Mouse (Mus musculus) frontal cortex, adult (tissue): ENCODE measurements around the gene Olfr298.

Experiments
- ATAC-seq: cut with Nextera tagmentation; 2 replicates; pipeline ENCODE4 v1.9.2; 2017; ENCODE audit warnings: mild to moderate bottlenecking, moderate library complexity, mixed read lengths; ENCODE audit not compliant: low TSS enrichment

Olfr298 gene

DNA sequence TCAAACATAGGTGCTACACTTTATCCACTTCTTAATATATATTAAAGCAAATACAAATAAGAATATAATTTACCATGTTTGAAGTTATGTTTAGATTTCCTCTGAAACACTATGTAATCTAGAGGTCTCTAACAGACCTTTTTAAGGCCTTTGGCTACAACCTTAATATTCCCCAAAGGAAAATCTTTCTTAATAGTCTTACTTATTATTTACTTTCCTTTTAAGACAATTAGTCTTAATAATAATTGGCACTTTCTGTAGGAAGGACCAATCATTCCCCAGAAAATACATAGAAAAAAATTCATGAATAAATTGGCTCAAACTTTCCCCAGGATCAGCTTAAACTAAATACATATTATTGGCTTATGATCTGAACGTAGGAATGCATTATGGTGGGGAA lies at the start of gene Olfr298:
Gene Olfr298 (minus strand): TSS at position 101 of the 400 bp plus-strand sequence.
- no peak for ATAC-seq

DNA sequence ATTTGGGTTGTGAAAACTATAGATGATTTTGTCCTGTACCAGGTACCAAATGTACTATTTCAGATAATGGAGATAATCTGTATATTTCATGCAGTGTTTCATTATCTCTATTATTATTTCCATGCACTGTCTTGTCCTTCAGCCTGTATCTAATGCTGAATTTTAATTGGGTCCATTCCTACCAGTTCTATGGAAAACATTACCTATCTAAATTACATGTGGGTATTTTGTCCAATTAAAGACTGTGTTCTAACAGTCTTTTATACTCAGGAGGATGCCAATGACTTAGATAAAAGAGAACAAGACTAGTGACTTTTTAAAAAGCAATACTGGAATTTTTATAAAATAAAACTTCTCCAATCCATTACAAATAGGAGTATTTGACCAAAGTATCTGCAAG lies 27.4 kb upstream of the Olfr298 start, which contains the start of gene Olfr297:
Gene Olfr297 (plus strand): TSS at position 301 of the 400 bp plus-strand sequence.
- no peak for ATAC-seq

DNA sequence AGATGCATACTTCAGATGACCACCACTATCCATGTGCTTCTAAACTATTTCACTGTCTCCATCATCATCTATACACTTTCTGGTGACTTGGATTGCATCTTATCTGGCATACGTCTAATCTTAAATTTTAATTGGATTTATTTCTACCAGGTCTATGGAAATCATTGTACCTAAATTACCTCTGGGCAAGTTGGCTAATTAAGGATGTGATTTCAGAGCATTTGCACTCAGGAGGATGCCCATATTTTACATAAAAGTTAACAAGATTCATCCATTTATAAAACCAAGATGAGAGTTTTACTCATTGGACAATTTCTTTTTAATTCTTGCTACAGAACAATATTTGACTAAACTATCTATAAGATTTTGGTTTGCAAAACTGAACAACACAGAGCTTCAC lies 32.7 kb downstream of the Olfr298 start, which contains the start of gene Olfr299:
Gene Olfr299 (plus strand): TSS at position 301 of the 400 bp plus-strand sequence.
- no peak for ATAC-seq
